Mouse (Mus musculus) erythroblast, embryonic 14.5 days (primary cell): ENCODE measurements around the gene Ube2r2.

Source experiments
- GATA1 ChIP-seq: IDR thresholded peaks from 2 replicates; pipeline ENCODE4 v1.6.1; 2012; ENCODE audit warnings: low read length, inconsistent platforms, mixed read lengths
- TAL1 ChIP-seq: IDR thresholded peaks from 3 replicates; pipeline ENCODE4 v1.6.1; 2012; ENCODE audit warnings: low read length, inconsistent platforms, mixed read lengths

DNA sequence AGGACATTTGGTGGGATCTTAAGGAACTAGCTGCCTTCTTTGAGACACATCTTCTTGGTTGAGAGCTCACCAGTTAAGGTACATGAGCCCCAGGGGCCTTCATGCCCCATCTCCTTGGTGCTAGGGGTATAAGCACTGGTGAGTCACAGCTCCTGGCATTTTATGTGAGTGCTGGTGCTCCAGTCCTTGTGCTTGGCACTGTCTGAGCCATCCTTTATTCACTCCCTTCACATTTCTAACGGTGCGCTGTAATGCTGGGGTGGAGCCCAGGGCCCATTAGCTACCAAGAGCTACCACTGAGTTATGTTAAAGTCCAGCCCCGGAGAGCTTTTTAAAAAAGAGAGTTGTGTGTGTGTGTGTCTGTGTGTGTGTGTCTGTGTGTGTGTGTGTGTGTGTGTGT lies 17.6 kb downstream of the Ube2r2 start:
- TF ChIP-seq GATA1: no peak
- no peak for TF ChIP-seq TAL1
